Mouse (Mus musculus): Measurements from ENCODE around the gene Cyp2b19.
"Not testable (repeated sequence)": the region's sequence is repeated elsewhere in the genome, so short reads cannot be mapped to it uniquely, and the experiment has no call there.

The Cyp2b19 gene

DNA sequence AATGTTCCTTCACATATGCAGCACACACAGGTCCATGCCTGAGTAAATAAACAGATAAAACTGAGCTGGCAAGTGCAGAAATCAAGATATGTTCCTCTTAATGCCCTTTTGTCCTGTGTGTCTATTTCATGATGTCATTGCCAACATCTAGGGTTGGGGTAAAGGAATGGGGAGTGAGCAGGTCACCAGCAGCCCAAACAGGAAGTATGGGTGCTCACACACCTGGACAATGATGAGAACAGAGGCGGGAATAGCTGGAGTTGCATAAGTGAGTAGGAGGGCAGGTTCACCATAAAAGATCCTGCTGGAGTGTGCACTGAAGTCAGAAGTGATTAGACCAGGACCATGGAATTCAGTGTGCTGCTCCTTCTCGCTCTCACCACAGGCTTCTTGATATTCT is at the start of gene Cyp2b19:
TSS of gene Cyp2b19 (plus strand) at position 301 of the 400 bp plus-strand sequence.
- no peak for DNase-seq (ENCODE audit: low spot score in 2 of 2)

DNA sequence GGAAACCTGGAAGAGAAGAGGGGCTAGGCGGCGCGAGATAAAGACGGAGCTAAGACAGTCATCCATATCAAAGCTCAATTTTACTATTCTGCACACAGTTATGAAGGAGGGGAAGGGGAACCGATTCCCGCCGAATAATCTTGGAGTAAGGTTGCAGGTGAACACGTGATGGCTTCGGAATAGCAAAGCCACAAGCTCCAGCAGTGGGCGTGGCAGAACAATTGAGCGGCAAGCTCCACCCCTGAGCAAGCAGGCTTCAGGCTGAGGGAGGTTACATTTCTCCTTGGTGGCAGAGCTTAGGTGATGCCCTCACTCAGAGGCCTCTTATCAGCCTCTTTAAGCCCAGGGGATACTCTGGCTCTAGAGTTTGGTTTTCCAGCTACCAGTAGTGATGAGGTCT is 45.9 kb upstream of the Cyp2b19 start:
- no peak for DNase-seq (ENCODE audit: low spot score in 2 of 2)

DNA sequence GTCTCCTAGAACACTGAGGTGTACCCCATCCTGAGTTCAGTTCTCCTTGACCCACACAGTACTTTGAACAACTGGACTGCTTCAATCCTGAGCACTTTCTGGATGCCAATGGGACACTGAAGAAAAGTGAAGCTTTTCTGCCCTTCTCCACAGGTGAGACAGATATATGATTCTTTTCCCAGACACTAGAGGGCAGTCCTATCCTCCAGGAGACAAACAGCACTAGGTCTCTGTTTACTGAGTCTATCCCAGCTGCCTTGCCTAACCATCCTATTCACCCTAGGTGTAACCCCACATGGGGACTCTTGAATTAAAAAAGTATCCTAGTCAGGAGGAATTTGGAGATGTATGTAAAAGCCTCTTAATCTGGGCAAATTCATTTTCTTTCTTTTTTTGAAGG is 18.0 kb upstream of the Cyp2b19 start:
- DNase-seq (ENCODE audit: low spot score in 2 of 2): no peak

DNA sequence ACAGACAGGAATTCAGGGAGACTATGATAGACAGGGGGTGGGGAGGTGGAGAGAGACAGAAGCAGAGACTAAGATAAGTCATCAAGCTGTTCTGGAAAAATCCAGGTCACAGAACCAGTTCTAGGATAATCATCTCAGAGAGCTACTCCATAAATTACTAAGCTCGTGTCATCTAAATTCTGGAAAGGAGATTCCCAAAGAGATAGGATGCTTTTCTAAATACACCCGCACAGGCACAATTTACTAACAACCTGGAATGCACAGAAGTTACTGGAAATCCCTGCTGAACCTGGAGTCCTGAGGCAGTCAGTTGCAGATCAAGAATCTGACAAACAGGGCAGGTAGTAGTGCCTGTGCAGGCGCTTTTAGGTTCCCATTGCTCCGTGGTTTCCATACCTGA is 13.0 kb upstream of the Cyp2b19 start:
- DNase-seq (ENCODE audit: low spot score in 2 of 2): no peak

- DNase-seq (ENCODE audit: low spot score in 2 of 2): no peak
Measured at GRCm38 (mm10) chr7:26745486-26745885, 11.5 kb upstream of the Cyp2b19 start.

GRCm38 (mm10) chr7:26767084-26767483 is 10.1 kb downstream of the Cyp2b19 start:
- DNase-seq (ENCODE audit: low spot score in 2 of 2): no peak

- DNase-seq (ENCODE audit: low spot score in 2 of 2): no peak
Measured at GRCm38 (mm10) chr7:26769881-26770470, 13.0 kb downstream of the Cyp2b19 start.

GRCm38 (mm10) chr7:26772866-26773586 is 16.1 kb downstream of the Cyp2b19 start:
- no peak for DNase-seq (ENCODE audit: low spot score in 2 of 2)

DNA sequence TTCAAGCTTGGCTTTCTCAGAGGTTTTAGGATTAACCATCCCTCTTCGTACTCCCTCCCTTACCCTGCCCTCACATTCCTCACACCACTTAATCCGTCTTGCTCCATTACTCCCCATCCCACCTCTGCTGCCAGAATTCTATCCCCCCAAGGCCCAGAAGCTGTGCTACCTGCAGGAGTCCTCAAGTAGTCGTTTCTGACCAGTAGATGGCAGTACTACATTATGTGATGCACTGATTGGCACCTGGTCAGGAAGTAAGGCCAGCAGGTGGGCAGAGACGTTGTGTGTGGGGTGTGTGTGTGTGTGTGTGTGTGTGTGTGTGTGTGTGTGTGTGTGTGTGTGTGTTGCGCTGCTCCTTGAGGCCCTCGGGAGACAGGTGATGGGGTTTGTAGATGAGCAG is 18.9 kb downstream of the Cyp2b19 start:
- DNase-seq (ENCODE audit: low spot score in 2 of 2): no peak

DNA sequence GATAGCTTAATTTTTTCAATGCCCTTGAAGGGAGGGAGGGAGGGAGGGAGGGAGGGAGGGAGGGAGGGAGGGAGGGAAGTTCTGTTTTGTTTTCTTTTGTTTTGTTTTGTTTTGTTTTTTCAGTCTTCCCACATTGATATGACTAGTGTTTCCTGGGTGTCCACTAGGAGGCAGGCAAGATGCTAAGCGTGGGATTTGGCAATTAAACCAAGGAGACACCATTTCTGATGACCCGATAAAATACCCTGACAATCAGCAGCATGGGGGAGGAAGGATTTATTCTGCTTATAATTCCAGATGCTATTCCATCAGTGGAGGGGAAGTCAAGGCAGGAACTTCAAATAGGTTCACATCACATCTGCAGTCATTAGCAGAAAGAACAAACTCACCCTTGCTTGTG is 20.9 kb downstream of the Cyp2b19 start:
- DNase-seq (ENCODE audit: low spot score in 2 of 2): no peak

GRCm38 (mm10) chr7:26778474-26778873 is 21.5 kb downstream of the Cyp2b19 start:
- no peak for DNase-seq (ENCODE audit: low spot score in 2 of 2)

GRCm38 (mm10) chr7:26779799-26780416 is 23.0 kb downstream of the Cyp2b19 start:
- DNase-seq (ENCODE audit: low spot score in 2 of 2): no peak

DNA sequence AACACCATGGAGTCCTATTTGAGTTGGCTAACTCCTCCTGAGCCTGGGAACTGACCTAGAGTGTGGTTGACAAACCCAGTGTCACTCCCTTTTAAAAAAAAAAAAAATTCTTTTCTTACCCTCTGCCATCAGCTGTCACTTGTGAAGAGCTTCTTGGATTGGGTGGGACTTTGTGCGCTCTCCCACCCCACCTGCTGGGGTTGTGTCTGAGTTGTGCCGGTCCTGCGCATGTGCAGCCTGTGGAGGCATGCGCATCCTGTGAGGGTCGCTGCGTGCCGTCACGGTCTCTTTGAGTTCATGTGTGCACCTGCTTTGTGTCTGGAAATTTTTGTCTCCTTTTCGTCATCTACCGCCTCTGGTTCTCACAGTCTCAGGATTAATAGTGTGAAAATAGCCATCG is 23.6 kb downstream of the Cyp2b19 start:
- no peak for DNase-seq (ENCODE audit: low spot score in 2 of 2)

- no peak for DNase-seq (ENCODE audit: low spot score in 2 of 2)
Measured at GRCm38 (mm10) chr7:26780998-26781766, 24.2 kb downstream of the Cyp2b19 start.

GRCm38 (mm10) chr7:26781767-26782131 is 24.8 kb downstream of the Cyp2b19 start:
- DNase-seq (ENCODE audit: low spot score in 2 of 2): no peak

- DNase-seq (ENCODE audit: low spot score in 2 of 2): no peak
Measured at GRCm38 (mm10) chr7:26783163-26783562, 26.2 kb downstream of the Cyp2b19 start.

DNA sequence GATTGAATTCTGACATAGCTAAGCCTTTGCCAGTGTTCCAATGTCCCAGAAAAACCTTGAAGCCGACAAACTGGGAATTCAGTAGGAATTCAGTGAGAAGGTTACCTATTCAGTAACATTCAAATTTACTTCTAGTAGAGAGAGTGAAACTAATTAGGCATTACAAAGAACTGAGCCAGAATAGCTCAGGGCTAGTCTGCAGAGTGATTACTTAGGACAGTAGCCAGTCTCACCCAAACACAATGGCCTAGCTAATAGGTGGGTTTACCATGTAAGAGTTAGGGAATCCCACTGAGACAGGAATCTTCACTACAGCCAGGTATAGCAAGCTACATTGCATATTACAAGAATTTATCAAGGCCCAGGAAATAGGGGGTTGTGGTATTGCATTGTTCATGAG is 29.1 kb downstream of the Cyp2b19 start:
- not testable (repeated sequence) for DNase-seq (ENCODE audit: low spot score in 2 of 2)

GRCm38 (mm10) chr7:26789984-26790383 is 33.0 kb downstream of the Cyp2b19 start:
- DNase-seq (ENCODE audit: low spot score in 2 of 2): no peak

GRCm38 (mm10) chr7:26800104-26800503 is 43.2 kb downstream of the Cyp2b19 start:
- DNase-seq (ENCODE audit: low spot score in 2 of 2): no peak

DNA sequence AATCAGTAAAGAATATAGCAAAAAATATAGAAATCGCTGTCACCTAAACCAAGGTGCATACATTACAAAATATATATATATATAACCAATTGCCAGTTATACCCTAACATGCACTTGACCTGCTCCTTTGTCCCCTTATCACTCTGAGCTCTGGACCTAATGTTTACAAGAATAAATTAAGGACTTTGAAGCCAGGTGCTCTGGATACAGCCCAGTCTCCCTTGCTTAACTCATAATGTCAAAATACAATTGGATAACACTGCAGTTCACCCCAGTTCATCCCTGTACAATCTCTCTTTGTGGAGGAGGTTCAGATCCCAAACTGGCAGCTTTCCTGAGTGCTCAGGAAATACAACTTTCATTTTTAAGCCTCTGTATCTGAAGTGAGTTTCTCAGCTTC is 44.1 kb downstream of the Cyp2b19 start:
- DNase-seq (ENCODE audit: low spot score in 2 of 2): no peak

DNA sequence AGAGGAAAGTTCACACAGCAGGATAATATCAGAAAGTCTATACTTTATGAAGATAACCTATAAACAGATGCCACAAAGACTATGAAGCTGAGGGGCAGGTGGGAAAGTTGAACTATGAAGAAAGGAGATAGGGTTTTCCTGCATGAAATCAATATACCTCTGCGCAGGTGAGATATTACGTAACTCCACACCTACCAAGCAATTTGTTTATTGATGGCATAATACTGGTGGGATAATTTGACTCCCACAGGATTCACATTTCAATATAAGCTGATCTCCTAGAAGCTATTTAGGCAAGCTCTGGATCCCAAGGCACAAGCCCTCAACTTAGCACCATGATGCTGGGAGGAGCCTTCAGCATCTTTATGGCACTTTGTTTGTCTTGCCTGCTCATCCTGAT is 51.6 kb downstream of the Cyp2b19 start, which contains the start of gene Cyp2g1:
TSS of gene Cyp2g1 (plus strand) at position 301 of the 400 bp plus-strand sequence.
- DNase-seq (ENCODE audit: low spot score in 2 of 2): no peak
